Mouse (Mus musculus) bone marrow macrophage, adult 2 months (primary cell): ENCODE measurements at regions not wholly inside any gene's neighbourhood (a gene's known extent, or its start where the extent isn't known, plus 50 kb on each side); places are given as distances from the start of the nearest gene placed in this dataset.

Experiments
- CTCF ChIP-seq: IDR thresholded peaks from 2 replicates; pipeline ENCODE4 v1.5.1; 2012; ENCODE audit warnings: low read depth, mild to moderate bottlenecking, low read length, moderate library complexity
- POLR2A ChIP-seq: IDR thresholded peaks from 2 replicates; pipeline ENCODE4 v1.6.1; 2012; ENCODE audit warnings: mild to moderate bottlenecking, low read depth, low read length, borderline replicate concordance

GRCm38 (mm10) chr14:68770411-68770810 lies 523.7 kb downstream of the Synb start:
- TF ChIP-seq CTCF (no peak), POLR2A (no peak)
